Mouse (Mus musculus): Measurements from ENCODE around the gene Ess2.

Ess2 gene

GRCm38 (mm10) chr16:17921325-17922162 is 10.4 kb upstream of the Ess2 start:
- DNase-seq (ENCODE audit: low spot score in 2 of 2), result peak; percentile 92 to 93

- DNase-seq (ENCODE audit: low spot score in 2 of 2), result no peak
These were observed 9.4 kb upstream of the Ess2 start for GRCm38 (mm10) chr16:17920586-17920985.

- DNase-seq (ENCODE audit: low spot score in 2 of 2), result no peak
These were observed 3.4 kb upstream of the Ess2 start, which contains the start of gene Gsc2 for GRCm38 (mm10) chr16:17914307-17915249. TSS of gene Gsc2 (minus strand) at chr16:17915059.

GRCm38 (mm10) chr16:17898462-17898861 is 12.7 kb downstream of the Ess2 start, which contains the start of the genes Dgcr2 and Tssk2:
TSS of gene Dgcr2 (minus strand) at chr16:17898562.
TSS of gene Tssk2 (plus strand) at chr16:17898637.
- DNase-seq (ENCODE audit: low spot score in 2 of 2), result no peak

GRCm38 (mm10) chr16:17896091-17896490 is 15.1 kb downstream of the Ess2 start:
- DNase-seq (ENCODE audit: low spot score in 2 of 2), result no peak

- DNase-seq (ENCODE audit: low spot score in 2 of 2), result no peak
These were observed 17.2 kb downstream of the Ess2 start, which contains the start of gene Tssk1 for GRCm38 (mm10) chr16:17893923-17894322. TSS of gene Tssk1 (plus strand) at chr16:17894223.

GRCm38 (mm10) chr16:17892606-17893005 is 18.5 kb downstream of the Ess2 start:
- no peak for DNase-seq (ENCODE audit: low spot score in 2 of 2)

- peak; percentile 97 to 100 for DNase-seq (ENCODE audit: low spot score in 2 of 2)
These were observed 19.6 kb downstream of the Ess2 start, which contains the start of gene Gm20518 for GRCm38 (mm10) chr16:17891567-17891959. TSS of gene Gm20518 (minus strand) at chr16:17891671.

- peak; percentile 48 to 50 for DNase-seq (ENCODE audit: low spot score in 2 of 2)
These were observed 20.1 kb downstream of the Ess2 start for GRCm38 (mm10) chr16:17890917-17891566.

GRCm38 (mm10) chr16:17890342-17890727 is 20.8 kb downstream of the Ess2 start:
- DNase-seq (ENCODE audit: low spot score in 2 of 2), result no peak

GRCm38 (mm10) chr16:17889689-17890341 is 21.3 kb downstream of the Ess2 start:
- DNase-seq (ENCODE audit: low spot score in 2 of 2), result no peak

GRCm38 (mm10) chr16:17884116-17884515 is 27.0 kb downstream of the Ess2 start:
- no peak for DNase-seq (ENCODE audit: low spot score in 2 of 2)

GRCm38 (mm10) chr16:17882196-17882595 is 29.0 kb downstream of the Ess2 start:
- no peak for DNase-seq (ENCODE audit: low spot score in 2 of 2)

- DNase-seq (ENCODE audit: low spot score in 2 of 2), result no peak
These were observed 31.6 kb downstream of the Ess2 start for GRCm38 (mm10) chr16:17879571-17879970.

GRCm38 (mm10) chr16:17876096-17876495 is 35.1 kb downstream of the Ess2 start:
- DNase-seq (ENCODE audit: low spot score in 2 of 2), result no peak

GRCm38 (mm10) chr16:17875174-17875573 is 36.0 kb downstream of the Ess2 start:
- no peak for DNase-seq (ENCODE audit: low spot score in 2 of 2)

GRCm38 (mm10) chr16:17872995-17873394 is 38.2 kb downstream of the Ess2 start:
- no peak for DNase-seq (ENCODE audit: low spot score in 2 of 2)

- DNase-seq (ENCODE audit: low spot score in 2 of 2), result no peak
These were observed 39.9 kb downstream of the Ess2 start for GRCm38 (mm10) chr16:17871248-17871647.

GRCm38 (mm10) chr16:17865770-17866169 is 45.4 kb downstream of the Ess2 start:
- no peak for DNase-seq (ENCODE audit: low spot score in 2 of 2)

GRCm38 (mm10) chr16:17865293-17865692 is 45.9 kb downstream of the Ess2 start:
- DNase-seq (ENCODE audit: low spot score in 2 of 2), result no peak

- no peak for DNase-seq (ENCODE audit: low spot score in 2 of 2)
These were observed 52.6 kb downstream of the Ess2 start for GRCm38 (mm10) chr16:17858592-17858991.

All from frontal cortex, postnatal 14 days (tissue).